Mouse (Mus musculus) right cerebral cortex, adult 2 months (tissue): ENCODE data around the gene Ryr2.
A peak's percentile ranks its signal among the peaks of the same experiment; 100 is the strongest.

Experiments used
- DNase-seq, 2 experiments: peaks; one replicate each; pipeline ENCODE4 v3.0.0; 2021 to 2022; ENCODE audit warnings: low spot score in 2 of 2

The Ryr2 gene

GRCm38 (mm10) chr13:12037241-12037640, 69.5 kb downstream of the Ryr2 start:
- DNase-seq = no peak

DNA sequence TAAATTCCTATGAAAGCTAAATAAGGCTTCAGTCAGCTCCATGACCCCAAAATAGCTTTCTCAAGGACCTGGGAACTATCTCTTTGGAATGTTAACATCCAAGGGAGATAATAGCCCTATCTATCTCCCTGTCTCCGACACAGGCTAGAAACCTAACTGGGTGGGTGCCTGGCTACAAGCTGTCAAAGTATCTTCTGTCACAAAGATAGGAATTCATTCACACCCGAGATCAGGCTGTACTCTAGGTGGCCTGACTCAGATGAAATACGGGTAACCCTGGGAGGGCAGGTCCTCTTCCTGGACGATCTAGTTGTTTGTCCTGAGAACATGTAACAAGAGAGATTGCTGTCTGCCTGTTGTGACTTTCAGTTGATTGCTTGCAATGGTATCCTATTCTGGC, 69.9 kb downstream of the Ryr2 start:
- DNase-seq = no peak

GRCm38 (mm10) chr13:12033914-12034313, 72.8 kb downstream of the Ryr2 start:
- no peak for DNase-seq

DNA sequence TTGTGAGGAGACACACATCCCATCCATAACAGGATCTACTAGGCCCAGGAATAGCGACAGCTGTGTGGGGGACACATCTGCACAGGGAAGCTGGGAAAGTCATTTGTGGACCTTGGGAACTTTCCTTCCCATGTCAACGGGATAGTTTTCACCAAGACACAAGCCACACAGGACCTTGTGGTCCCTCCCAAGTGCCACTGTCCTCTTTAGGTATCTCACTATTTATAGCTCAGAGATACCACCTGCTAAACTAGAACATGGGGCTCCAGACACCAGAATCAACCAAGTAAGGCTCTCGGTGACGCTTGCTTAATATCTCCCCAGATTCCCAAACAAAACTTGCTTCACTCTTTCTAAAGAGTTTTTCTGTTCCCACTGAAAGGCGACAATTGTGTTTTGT, 73.5 kb downstream of the Ryr2 start:
- no peak for DNase-seq

- DNase-seq = no peak
Measured at GRCm38 (mm10) chr13:12029841-12030240, 76.9 kb downstream of the Ryr2 start.

- DNase-seq = no peak
Measured at GRCm38 (mm10) chr13:12029326-12029725, 77.4 kb downstream of the Ryr2 start.

DNA sequence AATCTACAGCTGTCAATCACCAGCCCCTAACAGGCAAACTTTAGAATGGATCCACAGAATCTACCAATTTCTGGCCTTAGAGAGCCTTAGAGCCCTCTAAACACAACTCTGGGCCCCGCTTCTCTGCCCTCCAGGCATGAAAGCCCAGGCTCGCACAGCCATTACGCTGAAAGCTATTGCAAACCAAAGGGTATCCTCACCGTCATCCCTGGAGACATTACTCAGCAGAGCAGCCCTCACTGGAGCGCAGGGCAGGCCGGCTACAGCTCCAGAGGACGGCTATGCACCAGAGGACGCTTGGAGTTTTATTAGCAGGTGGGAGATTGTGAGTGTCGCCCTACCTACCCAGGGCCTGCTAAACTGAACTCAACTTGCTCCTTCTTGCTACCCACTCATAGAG, 88.7 kb downstream of the Ryr2 start:
- DNase-seq = no peak

- peak; percentile 74 to 83 for DNase-seq
Measured at GRCm38 (mm10) chr13:12013986-12014385, 92.8 kb downstream of the Ryr2 start.

- no peak for DNase-seq
Measured at GRCm38 (mm10) chr13:12008995-12009689, 97.6 kb downstream of the Ryr2 start.

GRCm38 (mm10) chr13:12007579-12007978, 99.2 kb downstream of the Ryr2 start:
- DNase-seq = no peak

- peak; percentile 24 to 42 for DNase-seq
Measured at GRCm38 (mm10) chr13:12001891-12002294, 104.9 kb downstream of the Ryr2 start.

DNA sequence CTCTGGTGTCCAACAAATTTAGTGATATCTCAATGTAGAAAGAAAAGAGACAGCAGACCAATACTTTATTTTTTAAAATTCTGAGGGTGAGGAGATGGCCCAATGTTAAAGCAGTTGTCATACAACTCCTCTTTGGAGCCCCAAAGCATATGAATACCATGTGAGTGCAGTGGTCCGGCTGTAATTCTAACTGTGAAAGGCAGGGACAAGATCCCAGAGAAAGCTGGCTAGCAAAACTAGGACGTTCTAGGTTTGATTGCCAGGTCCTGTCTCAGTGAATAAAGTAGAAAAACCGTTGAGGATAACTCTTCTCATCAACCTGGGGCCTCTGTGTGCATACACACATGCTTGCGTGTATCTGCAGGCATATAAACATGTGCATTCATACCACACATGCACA, 106.9 kb downstream of the Ryr2 start:
- no peak for DNase-seq

DNA sequence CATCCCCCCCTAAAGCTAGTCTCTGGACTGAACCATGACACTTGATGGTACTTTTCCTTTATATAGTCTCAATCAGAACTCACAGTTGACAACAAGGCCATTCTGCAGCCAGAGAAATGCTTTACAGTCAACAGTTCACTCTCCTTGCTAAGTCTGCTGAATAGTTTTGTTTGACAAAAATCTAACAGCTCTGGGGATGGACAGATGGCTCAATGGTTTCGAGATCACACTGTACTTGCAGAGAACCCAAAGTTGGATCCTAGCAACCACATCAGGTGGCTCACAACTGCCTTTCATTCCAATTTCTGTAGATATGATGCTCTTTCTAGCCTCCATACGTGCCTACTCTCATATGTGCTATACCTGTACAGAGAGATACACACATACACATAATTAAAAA, 109.4 kb downstream of the Ryr2 start:
- DNase-seq = no peak

DNA sequence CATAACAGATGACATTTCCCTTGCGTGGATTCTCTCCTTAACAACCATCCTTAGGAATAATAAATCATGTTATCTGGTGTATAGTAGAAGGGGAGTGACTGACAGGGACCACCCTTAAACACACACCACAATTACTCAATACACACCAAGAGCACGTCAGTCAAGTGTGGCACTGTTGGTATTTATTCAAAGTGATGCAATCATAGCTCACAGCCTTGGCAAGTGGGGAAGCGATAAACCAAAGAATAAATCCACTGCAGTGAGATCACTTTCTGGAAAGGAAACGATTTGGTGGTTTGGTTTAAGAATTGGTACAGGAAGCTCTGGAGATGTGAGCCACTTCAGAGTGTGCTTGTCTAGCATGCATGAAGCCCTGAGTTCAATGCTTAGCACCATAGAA, 119.2 kb downstream of the Ryr2 start:
- no peak for DNase-seq

GRCm38 (mm10) chr13:11985056-11985455, 121.7 kb downstream of the Ryr2 start:
- no peak for DNase-seq

- no peak for DNase-seq
Measured at GRCm38 (mm10) chr13:11978997-11979396, 127.7 kb downstream of the Ryr2 start.

GRCm38 (mm10) chr13:11978359-11978758, 128.4 kb downstream of the Ryr2 start:
- no peak for DNase-seq

- no peak for DNase-seq
Measured at GRCm38 (mm10) chr13:11977606-11978005, 129.1 kb downstream of the Ryr2 start.

- no peak for DNase-seq
Measured at GRCm38 (mm10) chr13:11964391-11964790, 142.4 kb downstream of the Ryr2 start.

DNA sequence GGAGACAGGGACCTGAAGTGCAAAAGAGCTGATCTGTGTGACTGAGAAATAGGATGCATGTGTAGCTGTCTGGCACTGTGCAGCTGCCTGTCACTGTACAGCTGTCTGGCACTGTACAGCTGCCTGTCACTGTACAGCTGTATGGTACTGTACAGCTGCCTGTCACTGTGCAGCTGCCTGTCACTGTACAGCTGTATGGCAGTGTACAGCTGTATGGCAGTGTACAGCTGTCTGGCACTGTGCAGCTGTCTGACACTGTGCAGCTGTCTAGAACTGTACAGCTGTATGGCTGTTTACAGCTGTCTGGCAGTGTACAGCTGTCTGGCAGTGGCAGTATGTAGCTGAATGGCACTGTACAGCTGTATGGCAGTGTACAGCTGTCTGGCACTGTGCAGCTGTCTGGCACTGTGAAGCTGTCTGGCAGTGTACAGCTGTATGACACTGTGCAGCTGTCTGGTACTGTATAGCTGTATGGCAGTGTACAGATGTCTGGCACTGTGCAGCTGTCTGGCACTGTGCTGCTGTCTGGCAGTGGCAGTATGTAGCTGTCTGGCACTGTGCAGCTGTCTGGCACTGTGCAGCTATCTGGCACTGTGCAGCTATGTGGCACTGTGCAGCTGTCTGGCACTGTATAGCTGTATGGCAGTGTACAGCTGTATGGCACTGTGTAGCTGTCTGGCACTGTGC, 147.1 kb downstream of the Ryr2 start:
- DNase-seq = no peak

DNA sequence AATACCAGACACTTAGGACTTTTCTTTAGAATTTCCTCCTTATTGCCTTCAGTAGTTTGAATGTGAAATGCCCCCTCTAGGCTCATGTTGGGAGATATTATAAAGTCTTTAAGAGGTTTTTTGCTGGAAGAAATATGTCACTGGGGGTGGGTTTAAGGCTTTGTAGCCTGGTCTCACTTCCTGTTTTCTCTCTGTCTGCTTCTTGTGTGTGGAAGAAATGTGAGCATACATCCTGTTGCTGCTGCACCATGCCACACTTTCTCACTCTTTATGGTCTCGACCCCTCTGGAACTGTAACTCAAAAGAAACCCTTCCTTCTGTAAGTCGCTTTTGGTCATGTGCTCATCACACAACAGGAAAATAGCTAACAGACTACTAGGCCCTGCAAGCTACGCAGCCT, 147.9 kb downstream of the Ryr2 start:
- DNase-seq = no peak

- DNase-seq = no peak
Measured at GRCm38 (mm10) chr13:11958271-11958670, 148.5 kb downstream of the Ryr2 start.

- no peak for DNase-seq
Measured at GRCm38 (mm10) chr13:11951951-11952350, 154.8 kb downstream of the Ryr2 start.

DNA sequence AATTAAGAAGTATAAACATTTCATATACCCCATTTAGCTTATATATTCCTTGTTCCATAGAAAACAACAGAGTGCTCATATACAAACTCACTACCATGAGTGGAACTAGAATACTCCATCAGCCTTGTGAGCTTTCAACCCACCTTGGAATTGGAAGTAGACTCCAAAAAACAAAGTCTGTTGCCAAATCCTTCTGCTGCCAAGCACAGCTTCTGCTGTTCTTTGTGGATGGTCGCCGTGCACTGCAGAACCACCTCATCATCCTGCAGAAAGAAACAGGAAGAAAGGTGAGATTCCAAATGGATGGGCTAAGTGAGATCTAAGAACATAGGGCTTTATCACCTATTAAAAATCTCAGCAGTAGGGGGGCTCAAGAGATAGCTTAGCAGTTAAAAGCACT, 161.0 kb downstream of the Ryr2 start:
- no peak for DNase-seq
